Mouse (Mus musculus): ENCODE data around the gene Fgd3. TPM values are rescaled to one million over a fixed set of nuclear protein-coding genes. Genes with fewer than 3 reads are reported as not detected.

Fgd3 gene
- polyA plus RNA-seq (2014; fragmentation: Illumina TruSeq; extraction: RNeasy Lipid Tissue Mini Kit (QIAGEN cat#74804); ENCODE audit: low read depth, low replicate concordance) = 3.7 TPM

DNA sequence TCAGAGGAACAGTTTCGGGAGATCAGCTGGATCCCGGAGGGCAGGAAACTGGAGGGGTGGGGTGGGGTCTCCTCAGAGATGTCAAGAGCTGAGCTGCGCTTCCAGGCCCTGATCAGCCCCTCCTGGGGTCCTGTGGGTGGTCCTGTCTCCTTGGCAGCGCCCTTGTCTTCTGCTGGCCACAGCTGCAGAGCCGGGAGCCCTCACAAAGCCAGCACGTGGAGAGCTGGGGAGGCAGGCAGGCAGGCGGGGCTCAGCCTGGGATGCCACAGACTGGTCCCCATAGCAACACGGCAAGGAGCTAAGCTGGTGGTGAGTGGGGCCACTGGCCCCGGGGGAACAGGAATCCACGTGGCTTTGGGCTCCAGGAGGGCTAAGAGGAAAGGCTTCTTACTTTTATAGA lies at the start of gene Fgd3:
Fgd3 (minus strand) TSS at position 272 of the 400 bp plus-strand sequence.

GRCm38 (mm10) chr13:49341012-49341830 lies 21.1 kb upstream of the Fgd3 start, which contains the start of gene Bicd2:
Bicd2 (plus strand) TSS chr13:49341585.

GRCm38 (mm10) chr13:49248467-49248862 lies 71.6 kb downstream of the Fgd3 start, which contains the start of gene Susd3:
Susd3 (minus strand) TSS chr13:49248706.

GRCm38 (mm10) chr13:49215504-49216219 lies 104.4 kb downstream of the Fgd3 start, which contains the start of gene Card19:
Card19 (minus strand) TSS chr13:49216037.

Other genes with a start within 250 kb of the Fgd3 start
- gene Wnk2, start 172.3 kb downstream of the Fgd3 start, polyA plus RNA-seq (2014; fragmentation: Illumina TruSeq; extraction: RNeasy Lipid Tissue Mini Kit (QIAGEN cat#74804); ENCODE audit: low read depth, low replicate concordance) = 0.12 TPM
- not detected for gene Ninj1, start 132.8 kb downstream of the Fgd3 start, polyA plus RNA-seq (2014; fragmentation: Illumina TruSeq; extraction: RNeasy Lipid Tissue Mini Kit (QIAGEN cat#74804); ENCODE audit: low read depth, low replicate concordance)
- not detected for gene Card19, start 104.3 kb downstream of the Fgd3 start, polyA plus RNA-seq (2014; fragmentation: Illumina TruSeq; extraction: RNeasy Lipid Tissue Mini Kit (QIAGEN cat#74804); ENCODE audit: low read depth, low replicate concordance)
- not detected for gene Susd3, start 71.6 kb downstream of the Fgd3 start, polyA plus RNA-seq (2014; fragmentation: Illumina TruSeq; extraction: RNeasy Lipid Tissue Mini Kit (QIAGEN cat#74804); ENCODE audit: low read depth, low replicate concordance)
- gene Bicd2, start 21.3 kb upstream of the Fgd3 start, polyA plus RNA-seq (2014; fragmentation: Illumina TruSeq; extraction: RNeasy Lipid Tissue Mini Kit (QIAGEN cat#74804); ENCODE audit: low read depth, low replicate concordance) = 46.0 TPM
- 28.3 TPM for gene Ippk, start 100.9 kb upstream of the Fgd3 start, polyA plus RNA-seq (2014; fragmentation: Illumina TruSeq; extraction: RNeasy Lipid Tissue Mini Kit (QIAGEN cat#74804); ENCODE audit: low read depth, low replicate concordance)
- 0.93 TPM for gene Tes3-ps, start 173.0 kb upstream of the Fgd3 start, polyA plus RNA-seq (2014; fragmentation: Illumina TruSeq; extraction: RNeasy Lipid Tissue Mini Kit (QIAGEN cat#74804); ENCODE audit: low read depth, low replicate concordance)
- gene Ecm2, start 184.5 kb upstream of the Fgd3 start, polyA plus RNA-seq (2014; fragmentation: Illumina TruSeq; extraction: RNeasy Lipid Tissue Mini Kit (QIAGEN cat#74804); ENCODE audit: low read depth, low replicate concordance) = 35.6 TPM
- gene Aspn, start 224.1 kb upstream of the Fgd3 start, polyA plus RNA-seq (2014; fragmentation: Illumina TruSeq; extraction: RNeasy Lipid Tissue Mini Kit (QIAGEN cat#74804); ENCODE audit: low read depth, low replicate concordance) = 43.0 TPM